Mouse (Mus musculus) neural tube, embryonic 15.5 days (tissue): ENCODE measurements at regions not wholly inside any gene's neighbourhood (a gene's known extent, or its start where the extent isn't known, plus 50 kb on each side); places are given as distances from the start of the nearest gene placed in this dataset.

Experiments
- ATAC-seq: fragments of 200-750 bp; cut with Nextera tagmentation; 2 replicates; pipeline ENCODE4 v1.8.0; 2017; ENCODE audit warnings: mild to moderate bottlenecking, moderate TSS enrichment, moderate library complexity; ENCODE audit not compliant: low FRiP score
- H3K27ac ChIP-seq: fragments of 300-500 bp; sonication (generic); replicated peaks from 2 replicates; pipeline ENCODE4 v1.5.1; 2015; ENCODE audit warnings: mild to moderate bottlenecking, inconsistent platforms
- H3K27me3 ChIP-seq: fragments of 300-500 bp; sonication (generic); replicated peaks from 2 replicates; pipeline ENCODE4 v1.6.1; 2015; ENCODE audit warnings: inconsistent platforms
- H3K36me3 ChIP-seq: fragments of 300-500 bp; sonication (generic); 2 replicates; pipeline ENCODE4 v1.6.1; 2015; ENCODE audit warnings: inconsistent platforms
- H3K4me1 ChIP-seq: fragments of 300-500 bp; sonication (generic); 2 replicates; pipeline ENCODE4 v1.6.1; 2015; ENCODE audit warnings: inconsistent platforms
- H3K4me2 ChIP-seq: fragments of 300-500 bp; sonication (generic); 2 replicates; pipeline ENCODE4 v1.6.1; 2015; ENCODE audit warnings: inconsistent platforms, mild to moderate bottlenecking, moderate library complexity
- H3K4me3 ChIP-seq: fragments of 300-500 bp; sonication (generic); replicated peaks from 2 replicates; pipeline ENCODE4 v1.5.1; 2015; ENCODE audit warnings: mild to moderate bottlenecking, inconsistent platforms
- H3K9ac ChIP-seq: fragments of 300-500 bp; sonication (generic); replicated peaks from 2 replicates; pipeline ENCODE4 v1.6.1; 2015; ENCODE audit warnings: mild to moderate bottlenecking, inconsistent platforms
- H3K9me3 ChIP-seq: fragments of 300-500 bp; sonication (generic); replicated peaks from 2 replicates; pipeline ENCODE4 v1.6.1; 2016; ENCODE audit warnings: inconsistent platforms
- WGBS: fragments of 180-500 bp; shearing (Covaris S2); methylation state at CpG from one replicate; pipeline ENCODE4 v1.1.7; 2015; ENCODE audit warnings: mixed read lengths; 5-methylcytosine and 5-hydroxymethylcytosine counted together

DNA sequence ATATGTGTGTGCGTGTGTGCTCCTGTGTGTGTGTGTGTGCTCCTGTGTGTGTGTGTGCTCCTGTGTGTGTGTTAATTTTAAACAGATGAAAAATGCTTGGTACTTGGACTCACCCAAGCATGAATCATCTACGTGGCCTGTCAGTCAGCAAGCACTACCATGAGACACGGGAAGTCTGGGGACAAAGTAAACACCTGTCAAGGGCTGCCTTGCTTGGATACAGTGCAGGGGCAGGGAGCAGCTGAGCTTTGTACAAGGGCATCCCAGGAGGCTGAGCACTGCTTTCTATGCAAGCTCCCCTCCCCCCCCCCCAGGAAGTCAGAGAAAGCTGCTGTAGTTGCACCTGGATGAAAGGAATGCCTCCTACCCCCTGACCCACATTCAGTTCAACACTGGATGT, 173.8 kb upstream of the Gcfc2 start:
- WGBS = 58% methylated on average over 3 of the region's 3 CpGs
- ATAC-seq = no peak
- Histone ChIP-seq H3K9ac (no peak overlapping the region), H3K27me3 (no peaks in the 10 kb centered on the region), H3K4me3 (no peak overlapping the region), H3K36me3 (no peaks in the 10 kb centered on the region), H3K4me2 (no peak overlapping the region), H3K27ac (no peak overlapping the region), H3K4me1 (no peaks in the 10 kb centered on the region), H3K9me3 (no peaks in the 10 kb centered on the region)

DNA sequence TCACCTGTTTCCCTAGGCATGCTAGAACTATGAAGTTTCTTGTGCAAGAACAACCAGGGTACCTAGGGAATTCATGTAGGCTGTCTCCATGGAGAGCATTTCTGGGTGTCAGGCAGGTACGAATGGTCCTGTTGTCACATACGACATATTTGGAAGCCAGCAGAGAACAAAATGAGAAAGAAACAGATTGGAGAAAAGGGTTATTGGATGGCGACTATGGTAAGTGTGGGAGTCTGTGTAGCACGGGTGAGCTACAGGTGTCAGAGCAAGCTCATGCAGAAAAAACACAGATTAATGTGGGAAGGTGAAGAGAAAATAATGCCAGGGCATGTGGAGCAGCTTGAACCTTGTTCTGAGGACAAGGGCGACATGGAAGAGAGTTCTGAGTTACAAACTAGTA, 171.8 kb upstream of the Gcfc2 start:
- no peaks in the 10 kb centered on the region for H3K4me1 ChIP-seq
- H3K27me3 ChIP-seq = no peaks in the 10 kb centered on the region
- H3K27ac ChIP-seq = no peak overlapping the region
- no peak overlapping the region for H3K4me2 ChIP-seq
- no peak overlapping the region for H3K9ac ChIP-seq
- no peaks in the 10 kb centered on the region for H3K36me3 ChIP-seq
- no peak for ATAC-seq
- 92% methylated on average over 5 of the region's 5 CpGs for WGBS
- no peaks in the 10 kb centered on the region for H3K9me3 ChIP-seq
- no peak overlapping the region for H3K4me3 ChIP-seq

- 81% methylated on average over 7 of the region's 7 CpGs for WGBS
- H3K9ac ChIP-seq = no peak overlapping the region
- no peak overlapping the region for H3K4me3 ChIP-seq
- no peak for ATAC-seq
- no peaks in the 10 kb centered on the region for H3K27me3 ChIP-seq
- H3K4me1 ChIP-seq = no peaks in the 10 kb centered on the region
- H3K27ac ChIP-seq = no peak overlapping the region
- H3K36me3 ChIP-seq = no peaks in the 10 kb centered on the region
- H3K9me3 ChIP-seq = no peaks in the 10 kb centered on the region
- no peak overlapping the region for H3K4me2 ChIP-seq
Observed at GRCm38 (mm10) chr6:81756242-81756641, 167.2 kb upstream of the Gcfc2 start.

- H3K27me3 ChIP-seq = no peaks in the 10 kb centered on the region
- no peak overlapping the region for H3K4me2 ChIP-seq
- no peaks in the 10 kb centered on the region for H3K9me3 ChIP-seq
- H3K9ac ChIP-seq = no peak overlapping the region
- H3K4me1 ChIP-seq = no peaks in the 10 kb centered on the region
- H3K4me3 ChIP-seq = no peak overlapping the region
- no peak for ATAC-seq
- 91% methylated on average over 5 of the region's 5 CpGs for WGBS
- no peak overlapping the region for H3K27ac ChIP-seq
- no peaks in the 10 kb centered on the region for H3K36me3 ChIP-seq
Observed at GRCm38 (mm10) chr6:81758876-81759275, 164.6 kb upstream of the Gcfc2 start.

- Histone ChIP-seq H3K27ac (no peak overlapping the region), H3K4me2 (no peak overlapping the region), H3K4me1 (no peaks in the 10 kb centered on the region), H3K9ac (no peak overlapping the region), H3K36me3 (no peaks in the 10 kb centered on the region), H3K4me3 (no peak overlapping the region), H3K9me3 (no peaks in the 10 kb centered on the region), H3K27me3 (no peaks in the 10 kb centered on the region)
- 32% methylated on average over 2 of the region's 2 CpGs for WGBS
- peak; percentile 66; the same call in 1 of the 2 replicates for ATAC-seq
Observed at GRCm38 (mm10) chr6:81760181-81760580, 163.3 kb upstream of the Gcfc2 start.

GRCm38 (mm10) chr6:81765831-81766230, 157.6 kb upstream of the Gcfc2 start:
- Histone ChIP-seq H3K27me3 (no peaks in the 10 kb centered on the region), H3K27ac (no peak overlapping the region), H3K4me3 (no peak overlapping the region), H3K9ac (no peak overlapping the region), H3K4me2 (no peak overlapping the region), H3K9me3 (no peaks in the 10 kb centered on the region), H3K4me1 (peaks cover 6% of the 10 kb centered on the region; the same call in 1 of the 2 replicates), H3K36me3 (no peaks in the 10 kb centered on the region)
- WGBS = 83% methylated on average over 7 of the region's 7 CpGs
- ATAC-seq = no peak

DNA sequence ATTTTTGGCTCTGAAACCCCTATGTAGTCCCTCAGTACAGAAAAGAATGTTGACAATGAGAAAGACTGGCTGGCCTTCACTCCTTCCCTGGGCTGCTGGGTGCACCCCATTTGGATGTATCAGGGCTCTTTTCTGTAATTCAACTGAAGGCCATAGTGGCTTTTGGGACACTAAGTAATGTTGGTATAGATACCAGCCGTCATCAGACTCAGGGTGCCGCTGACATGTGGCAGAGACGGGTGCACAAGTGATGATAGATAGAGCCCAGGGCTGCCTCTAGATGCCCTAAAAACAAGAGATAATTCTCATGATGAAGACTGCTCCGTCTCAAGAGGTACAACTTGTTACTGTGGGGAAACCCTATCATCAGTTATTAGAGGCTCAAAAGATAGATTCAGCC, 156.7 kb upstream of the Gcfc2 start:
- Histone ChIP-seq H3K4me3 (no peak overlapping the region), H3K4me2 (no peak overlapping the region), H3K4me1 (peaks cover 6% of the 10 kb centered on the region; the same call in 1 of the 2 replicates), H3K9ac (no peak overlapping the region), H3K27ac (no peak overlapping the region), H3K36me3 (no peaks in the 10 kb centered on the region), H3K9me3 (no peaks in the 10 kb centered on the region), H3K27me3 (no peaks in the 10 kb centered on the region)
- ATAC-seq = no peak
- 95% methylated on average over 4 of the region's 4 CpGs for WGBS

DNA sequence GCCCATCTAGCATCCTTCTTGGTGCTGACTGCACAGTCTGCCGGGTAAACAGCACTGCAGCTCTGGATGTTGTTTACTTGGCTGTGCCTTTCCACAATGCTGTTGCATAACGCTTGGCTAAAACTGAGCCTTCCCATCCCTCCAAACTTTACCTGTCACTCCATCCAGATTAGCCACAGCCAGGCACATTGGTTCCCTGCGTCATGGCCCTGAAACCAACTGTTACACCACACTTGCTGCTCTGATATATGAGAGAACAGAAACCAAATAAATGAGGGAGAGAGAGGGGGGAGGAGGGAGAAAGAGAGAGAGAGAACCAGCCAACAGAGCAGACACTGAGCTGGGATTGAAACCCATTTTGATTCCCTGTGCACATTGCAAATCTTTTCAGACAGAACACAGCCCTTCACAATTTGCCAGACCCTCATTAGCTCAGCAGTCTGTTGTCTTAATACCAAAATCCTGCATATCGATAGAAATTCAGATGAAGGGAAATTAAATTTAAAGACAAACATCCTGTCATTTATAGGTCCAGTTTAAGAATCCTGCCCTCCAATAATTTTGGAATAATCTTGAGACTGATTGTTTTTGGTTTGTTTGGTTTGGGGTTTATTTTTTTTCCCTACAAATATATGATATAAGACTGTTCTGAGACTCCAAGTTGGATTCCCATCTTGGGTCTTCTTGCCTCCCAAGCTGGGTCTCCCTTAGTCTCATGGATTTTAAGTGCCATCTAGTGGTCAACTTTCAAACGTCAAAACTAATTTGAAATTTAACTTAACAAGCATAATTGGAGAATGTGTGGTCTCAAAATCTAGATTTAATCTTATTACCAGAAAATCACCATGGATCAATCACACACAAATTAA, 154.6 kb upstream of the Gcfc2 start:
- Histone ChIP-seq H3K4me2 (no peak overlapping the region), H3K4me1 (peaks cover 6% of the 10 kb centered on the region; the same call in 1 of the 2 replicates), H3K9me3 (no peaks in the 10 kb centered on the region), H3K27ac (no peak overlapping the region), H3K9ac (no peak overlapping the region), H3K27me3 (no peaks in the 10 kb centered on the region), H3K4me3 (no peak overlapping the region), H3K36me3 (no peaks in the 10 kb centered on the region)
- ATAC-seq = peak; percentile 61; the same call in 1 of the 2 replicates
- 41% methylated on average over 5 of the region's 5 CpGs for WGBS

DNA sequence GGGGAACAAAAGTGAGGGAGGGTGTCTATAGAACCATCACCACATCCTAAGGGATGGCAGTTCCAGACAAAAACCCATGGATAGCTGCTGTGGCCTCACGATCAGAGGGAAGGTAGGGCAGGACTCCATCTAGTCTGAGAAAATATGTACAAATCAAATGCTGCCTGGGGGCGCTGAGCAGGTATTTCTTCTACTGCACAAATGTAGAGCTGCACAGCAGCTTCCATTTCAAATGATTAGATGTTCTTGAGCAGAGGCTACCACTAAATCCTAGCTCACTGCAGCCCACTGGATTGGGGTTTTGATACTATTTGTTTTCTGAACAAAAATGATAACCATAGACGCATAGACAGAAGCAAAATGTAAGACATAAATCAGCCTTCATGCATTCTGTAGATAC, 153.2 kb upstream of the Gcfc2 start:
- no peaks in the 10 kb centered on the region for H3K36me3 ChIP-seq
- H3K4me1 ChIP-seq = peaks cover 6% of the 10 kb centered on the region; the same call in 1 of the 2 replicates
- no peak overlapping the region for H3K4me2 ChIP-seq
- no peak for ATAC-seq
- no peak overlapping the region for H3K27ac ChIP-seq
- H3K4me3 ChIP-seq = no peak overlapping the region
- no peaks in the 10 kb centered on the region for H3K9me3 ChIP-seq
- H3K27me3 ChIP-seq = no peaks in the 10 kb centered on the region
- no peak overlapping the region for H3K9ac ChIP-seq
- 87% methylated on average over 3 of the region's 3 CpGs for WGBS

- Histone ChIP-seq H3K4me2 (no peak overlapping the region), H3K4me3 (no peak overlapping the region), H3K27ac (no peak overlapping the region), H3K36me3 (no peaks in the 10 kb centered on the region), H3K4me1 (peaks cover 6% of the 10 kb centered on the region; the same call in 1 of the 2 replicates), H3K9me3 (no peaks in the 10 kb centered on the region), H3K27me3 (no peaks in the 10 kb centered on the region), H3K9ac (no peak overlapping the region)
- no peak for ATAC-seq
Observed at GRCm38 (mm10) chr6:81771862-81772261, 151.6 kb upstream of the Gcfc2 start.

DNA sequence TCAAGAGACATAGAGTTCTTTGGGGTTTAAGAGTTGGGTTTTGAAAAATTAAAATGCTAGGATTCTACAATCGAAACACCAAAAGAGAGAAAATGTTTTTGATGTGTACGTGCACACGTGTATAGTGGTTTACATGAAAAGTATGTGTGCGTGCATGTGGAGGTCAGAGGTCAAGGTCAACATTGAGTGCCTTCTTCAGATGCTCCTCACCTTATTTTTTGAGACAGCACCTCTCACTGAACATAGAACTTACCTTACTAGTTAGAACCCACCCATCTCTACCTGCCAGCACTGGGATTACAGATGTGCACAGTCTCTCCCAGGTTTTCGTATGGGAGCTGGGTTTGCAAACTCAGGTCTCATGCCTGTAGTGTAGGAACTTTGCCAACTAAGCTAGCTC, 141.3 kb upstream of the Gcfc2 start:
- Histone ChIP-seq H3K9ac (no peak overlapping the region), H3K4me2 (no peak overlapping the region), H3K9me3 (no peaks in the 10 kb centered on the region), H3K36me3 (no peaks in the 10 kb centered on the region), H3K27me3 (no peaks in the 10 kb centered on the region), H3K27ac (no peak overlapping the region), H3K4me3 (no peak overlapping the region), H3K4me1 (0 out of 2 replicates have a peak, but pooled peaks cover 5% of the 10 kb centered on the region)
- WGBS = 96% methylated on average over 5 of the region's 5 CpGs
- ATAC-seq = no peak

- no peak overlapping the region for H3K4me2 ChIP-seq
- H3K9me3 ChIP-seq = no peaks in the 10 kb centered on the region
- H3K9ac ChIP-seq = no peak overlapping the region
- no peak overlapping the region for H3K27ac ChIP-seq
- H3K4me1 ChIP-seq = 0 out of 2 replicates have a peak, but pooled peaks cover 5% of the 10 kb centered on the region
- H3K27me3 ChIP-seq = no peaks in the 10 kb centered on the region
- H3K36me3 ChIP-seq = no peaks in the 10 kb centered on the region
- 59% methylated on average over 8 of the region's 8 CpGs for WGBS
- ATAC-seq = no peak
- no peak overlapping the region for H3K4me3 ChIP-seq
Observed at GRCm38 (mm10) chr6:81782815-81783435, 140.5 kb upstream of the Gcfc2 start.
